Mouse (Mus musculus): ENCODE results near the gene Gstcd. TPM values are rescaled to one million over a fixed set of nuclear protein-coding genes. Genes with fewer than 3 reads are reported as not detected.

Gstcd gene
- total and polyA plus RNA-seq, 3 experiments = 11.8 to 59.9 (median 24.7) TPM

GRCm38 (mm10) chr3:132995904-132996267, 95.9 kb downstream of the Gstcd start:
- TF ChIP-seq GATA1 (IDR thresholded peaks at IDR 0.05; ENCODE audit: borderline replicate concordance, low read length) (no peak), POLR2AphosphoS5 (IDR thresholded peaks at IDR 0.05; ENCODE audit: insufficient replicate concordance, low read depth, low read length) (no peak), GATA2 (IDR thresholded peaks at IDR 0.05; ENCODE audit: borderline replicate concordance, low read depth, low read length) (no peak), CTCF (IDR thresholded peaks at IDR 0.05; ENCODE audit: low read depth, low read length) (no peak), TAL1 (conservative IDR thresholded peaks at IDR 0.05; ENCODE audit: low read depth, low read length) (no peak)
- H3K4me1 ChIP-seq (ENCODE audit: insufficient read depth, low read depth, low read length) = no peaks in the 10 kb centered on the region
- no peaks in the 10 kb centered on the region for H3K9me3 ChIP-seq (replicated peaks)
- no peak for DNase-seq (ENCODE audit: low spot score)
- H3K27me3 ChIP-seq (ENCODE audit: insufficient read depth, low read length) = no peaks in the 10 kb centered on the region
- H3K4me3 ChIP-seq (ENCODE audit: low read depth, low read length) = no peak overlapping the region
- no peak for ATAC-seq (ENCODE audit: extremely low read depth, insufficient number of reproducible peaks, low FRiP score, poor library complexity, severe bottlenecking)
- peaks cover 46% of the 10 kb centered on the region for H3K36me3 ChIP-seq (replicated peaks)

- TF ChIP-seq TAL1 (conservative IDR thresholded peaks at IDR 0.05; ENCODE audit: low read depth, low read length) (no peak), CTCF (IDR thresholded peaks at IDR 0.05; ENCODE audit: low read depth, low read length) (no peak), POLR2AphosphoS5 (IDR thresholded peaks at IDR 0.05; ENCODE audit: insufficient replicate concordance, low read depth, low read length) (no peak), GATA1 (IDR thresholded peaks at IDR 0.05; ENCODE audit: borderline replicate concordance, low read length) (no peak), GATA2 (IDR thresholded peaks at IDR 0.05; ENCODE audit: borderline replicate concordance, low read depth, low read length) (no peak)
- no peak for ATAC-seq (ENCODE audit: extremely low read depth, insufficient number of reproducible peaks, low FRiP score, poor library complexity, severe bottlenecking)
- Histone ChIP-seq H3K4me1 (ENCODE audit: insufficient read depth, low read depth, low read length) (no peaks in the 10 kb centered on the region), H3K27me3 (ENCODE audit: insufficient read depth, low read length) (no peaks in the 10 kb centered on the region), H3K4me3 (ENCODE audit: low read depth, low read length) (no peak overlapping the region), H3K36me3 (replicated peaks) (peaks cover 42% of the 10 kb centered on the region), H3K9me3 (replicated peaks) (no peaks in the 10 kb centered on the region)
- no peak for DNase-seq (ENCODE audit: low spot score)
Measured at GRCm38 (mm10) chr3:132995172-132995903, 96.5 kb downstream of the Gstcd start.

GRCm38 (mm10) chr3:132986188-132986587, 105.6 kb downstream of the Gstcd start:
- DNase-seq (ENCODE audit: low spot score) (no peak), ATAC-seq (ENCODE audit: extremely low read depth, insufficient number of reproducible peaks, low FRiP score, poor library complexity, severe bottlenecking) (no peak)
- no peaks in the 10 kb centered on the region for H3K9me3 ChIP-seq (replicated peaks)
- peaks cover 56% of the 10 kb centered on the region for H3K36me3 ChIP-seq (replicated peaks)
- H3K4me1 ChIP-seq (ENCODE audit: insufficient read depth, low read depth, low read length) = no peaks in the 10 kb centered on the region
- no peak for TF ChIP-seq GATA2 (IDR thresholded peaks at IDR 0.05; ENCODE audit: borderline replicate concordance, low read depth, low read length)
- no peak for TF ChIP-seq TAL1 (conservative IDR thresholded peaks at IDR 0.05; ENCODE audit: low read depth, low read length)
- no peak for TF ChIP-seq POLR2AphosphoS5 (IDR thresholded peaks at IDR 0.05; ENCODE audit: insufficient replicate concordance, low read depth, low read length)
- TF ChIP-seq CTCF (IDR thresholded peaks at IDR 0.05; ENCODE audit: low read depth, low read length) = no peak
- no peak for TF ChIP-seq GATA1 (IDR thresholded peaks at IDR 0.05; ENCODE audit: borderline replicate concordance, low read length)
- no peak overlapping the region for H3K4me3 ChIP-seq (ENCODE audit: low read depth, low read length)
- no peaks in the 10 kb centered on the region for H3K27me3 ChIP-seq (ENCODE audit: insufficient read depth, low read length)

GRCm38 (mm10) chr3:132983845-132984485, 107.9 kb downstream of the Gstcd start:
- H3K27me3 ChIP-seq (ENCODE audit: insufficient read depth, low read length) = no peaks in the 10 kb centered on the region
- H3K36me3 ChIP-seq (replicated peaks) = peaks cover 74% of the 10 kb centered on the region
- DNase-seq (ENCODE audit: low spot score) (no peak), ATAC-seq (ENCODE audit: extremely low read depth, insufficient number of reproducible peaks, low FRiP score, poor library complexity, severe bottlenecking) (no peak)
- no peaks in the 10 kb centered on the region for H3K9me3 ChIP-seq (replicated peaks)
- no peak for TF ChIP-seq GATA2 (IDR thresholded peaks at IDR 0.05; ENCODE audit: borderline replicate concordance, low read depth, low read length)
- no peak for TF ChIP-seq CTCF (IDR thresholded peaks at IDR 0.05; ENCODE audit: low read depth, low read length)
- no peak for TF ChIP-seq POLR2AphosphoS5 (IDR thresholded peaks at IDR 0.05; ENCODE audit: insufficient replicate concordance, low read depth, low read length)
- TF ChIP-seq GATA1 (IDR thresholded peaks at IDR 0.05; ENCODE audit: borderline replicate concordance, low read length) = no peak
- no peak for TF ChIP-seq TAL1 (conservative IDR thresholded peaks at IDR 0.05; ENCODE audit: low read depth, low read length)
- no peaks in the 10 kb centered on the region for H3K4me1 ChIP-seq (ENCODE audit: insufficient read depth, low read depth, low read length)
- no peak overlapping the region for H3K4me3 ChIP-seq (ENCODE audit: low read depth, low read length)

GRCm38 (mm10) chr3:132981968-132982367, 109.9 kb downstream of the Gstcd start:
- Histone ChIP-seq H3K4me1 (ENCODE audit: insufficient read depth, low read depth, low read length) (no peaks in the 10 kb centered on the region), H3K4me3 (ENCODE audit: low read depth, low read length) (no peak overlapping the region), H3K36me3 (replicated peaks) (peaks cover 64% of the 10 kb centered on the region), H3K27me3 (ENCODE audit: insufficient read depth, low read length) (no peaks in the 10 kb centered on the region), H3K9me3 (replicated peaks) (no peaks in the 10 kb centered on the region)
- DNase-seq (ENCODE audit: low spot score) (no peak), ATAC-seq (ENCODE audit: extremely low read depth, insufficient number of reproducible peaks, low FRiP score, poor library complexity, severe bottlenecking) (no peak)
- TF ChIP-seq TAL1 (conservative IDR thresholded peaks at IDR 0.05; ENCODE audit: low read depth, low read length) = no peak
- no peak for TF ChIP-seq GATA2 (IDR thresholded peaks at IDR 0.05; ENCODE audit: borderline replicate concordance, low read depth, low read length)
- no peak for TF ChIP-seq POLR2AphosphoS5 (IDR thresholded peaks at IDR 0.05; ENCODE audit: insufficient replicate concordance, low read depth, low read length)
- no peak for TF ChIP-seq CTCF (IDR thresholded peaks at IDR 0.05; ENCODE audit: low read depth, low read length)
- no peak for TF ChIP-seq GATA1 (IDR thresholded peaks at IDR 0.05; ENCODE audit: borderline replicate concordance, low read length)

- no peak for ATAC-seq (ENCODE audit: extremely low read depth, insufficient number of reproducible peaks, low FRiP score, poor library complexity, severe bottlenecking)
- no peak for DNase-seq (ENCODE audit: low spot score)
- H3K9me3 ChIP-seq (replicated peaks) = no peaks in the 10 kb centered on the region
- TF ChIP-seq POLR2AphosphoS5 (IDR thresholded peaks at IDR 0.05; ENCODE audit: insufficient replicate concordance, low read depth, low read length) (no peak), GATA1 (IDR thresholded peaks at IDR 0.05; ENCODE audit: borderline replicate concordance, low read length) (no peak), GATA2 (IDR thresholded peaks at IDR 0.05; ENCODE audit: borderline replicate concordance, low read depth, low read length) (no peak), TAL1 (conservative IDR thresholded peaks at IDR 0.05; ENCODE audit: low read depth, low read length) (no peak), CTCF (IDR thresholded peaks at IDR 0.05; ENCODE audit: low read depth, low read length) (no peak)
- no peak overlapping the region for H3K4me3 ChIP-seq (ENCODE audit: low read depth, low read length)
- H3K36me3 ChIP-seq (replicated peaks) = peaks cover 52% of the 10 kb centered on the region
- no peaks in the 10 kb centered on the region for H3K4me1 ChIP-seq (ENCODE audit: insufficient read depth, low read depth, low read length)
- H3K27me3 ChIP-seq (ENCODE audit: insufficient read depth, low read length) = no peaks in the 10 kb centered on the region
Measured at GRCm38 (mm10) chr3:132979781-132980461, 111.9 kb downstream of the Gstcd start.

Measured in G1E (cell line).